Mouse (Mus musculus): ENCODE results near the gene Mgll. TPM values are rescaled to one million over a fixed set of nuclear protein-coding genes. Genes with fewer than 3 reads are reported as not detected.
A peak's percentile ranks its signal among the peaks of the same experiment; 100 is the strongest.

The Mgll gene
- polyA plus RNA-seq, 1 experiment: 28.7 TPM

DNA sequence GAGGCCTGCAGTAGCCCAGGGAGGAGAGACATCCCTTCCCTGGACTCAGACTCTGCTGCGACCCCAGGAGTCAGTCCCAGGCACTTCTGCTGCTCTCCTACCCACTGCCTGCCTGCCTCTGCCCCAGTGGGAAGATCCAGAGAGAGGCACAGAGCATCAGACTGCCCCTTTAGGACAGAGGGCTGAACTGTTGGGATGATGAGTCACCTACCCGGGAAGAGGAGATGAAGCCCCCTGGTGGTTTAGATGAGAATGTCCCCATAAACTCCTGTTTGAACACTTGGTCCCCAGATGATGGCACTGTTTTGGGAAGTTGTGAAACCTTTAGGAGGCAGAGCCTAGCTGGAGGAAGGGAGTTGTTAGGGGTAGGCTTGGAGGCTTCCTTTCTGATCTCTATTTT is 136.7 kb downstream of the Mgll start:
- peaks cover 36% of the 10 kb centered on the region for H3K27me3 ChIP-seq (ENCODE audit: control insufficient read depth)
- no peak overlapping the region for H3K4me3 ChIP-seq (replicated peaks)
- peaks cover 6% of the 10 kb centered on the region for H3K4me1 ChIP-seq (ENCODE audit: control insufficient read depth)
- H3K9me3 ChIP-seq (ENCODE audit: control insufficient read depth, low read length): peaks cover 7% of the 10 kb centered on the region
- no peaks in the 10 kb centered on the region for H3K36me3 ChIP-seq (ENCODE audit: control insufficient read depth)
- TF ChIP-seq TAL1 (IDR thresholded peaks at IDR 0.05; ENCODE audit: low read length) (no peak), GATA1 (IDR thresholded peaks at IDR 0.05; ENCODE audit: low read length) (no peak)

DNA sequence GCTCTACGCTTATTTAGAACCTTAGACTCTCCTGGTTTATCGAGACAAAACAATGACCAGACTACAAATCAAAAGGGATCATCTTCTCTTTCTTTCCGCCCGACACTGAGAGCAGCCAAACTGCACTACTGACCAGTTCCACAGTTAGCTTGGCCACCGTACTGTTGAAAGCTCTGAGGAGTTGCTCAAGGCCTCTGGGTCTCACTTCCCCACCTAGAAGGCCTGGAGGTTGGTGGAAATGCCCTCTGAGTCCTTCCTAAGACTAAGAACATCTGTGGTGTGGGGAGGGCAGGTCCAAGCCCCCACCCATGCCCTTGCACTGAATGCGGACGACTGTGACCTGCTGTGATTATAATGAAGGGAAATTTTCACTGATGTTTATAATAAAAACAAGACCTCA is 141.5 kb downstream of the Mgll start:
- TF ChIP-seq GATA1 (IDR thresholded peaks at IDR 0.05; ENCODE audit: low read length): no peak
- TF ChIP-seq TAL1 (IDR thresholded peaks at IDR 0.05; ENCODE audit: low read length): no peak

DNA sequence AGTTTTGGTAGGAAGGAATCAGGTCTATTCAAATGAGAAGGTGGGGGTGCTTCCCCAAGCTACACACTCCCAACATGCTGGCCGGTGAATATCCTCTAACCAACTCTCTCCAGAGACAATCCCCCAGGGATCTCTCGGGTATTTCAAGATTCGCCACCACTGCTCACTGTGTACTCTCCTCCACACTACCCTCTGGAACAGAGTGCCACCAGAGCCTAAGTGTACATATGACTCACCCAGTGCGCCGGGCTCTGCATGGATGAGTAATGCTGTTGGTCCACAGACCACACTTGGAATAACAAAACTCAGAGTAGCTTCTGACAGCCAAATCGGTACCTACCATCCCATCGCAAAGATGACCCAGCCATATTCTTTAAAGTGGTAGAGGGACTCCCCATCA is 145.2 kb downstream of the Mgll start:
- Histone ChIP-seq H3K4me1 (ENCODE audit: control insufficient read depth) (peaks cover 4% of the 10 kb centered on the region), H3K27me3 (ENCODE audit: control insufficient read depth) (peaks cover 75% of the 10 kb centered on the region), H3K4me3 (replicated peaks) (no peak overlapping the region), H3K36me3 (ENCODE audit: control insufficient read depth) (no peaks in the 10 kb centered on the region), H3K9me3 (ENCODE audit: control insufficient read depth, low read length) (peaks cover 15% of the 10 kb centered on the region)
- TF ChIP-seq GATA1 (IDR thresholded peaks at IDR 0.05; ENCODE audit: low read length) (no peak), TAL1 (IDR thresholded peaks at IDR 0.05; ENCODE audit: low read length) (no peak)

More for the DNA sequence above, 141.5 kb downstream of the Mgll start:
- Histone ChIP-seq H3K4me1 (ENCODE audit: control insufficient read depth) (peaks cover 4% of the 10 kb centered on the region), H3K27me3 (ENCODE audit: control insufficient read depth) (peaks cover 38% of the 10 kb centered on the region), H3K9me3 (ENCODE audit: control insufficient read depth, low read length) (peaks cover 14% of the 10 kb centered on the region), H3K4me3 (replicated peaks) (no peak overlapping the region), H3K36me3 (ENCODE audit: control insufficient read depth) (no peaks in the 10 kb centered on the region)

DNA sequence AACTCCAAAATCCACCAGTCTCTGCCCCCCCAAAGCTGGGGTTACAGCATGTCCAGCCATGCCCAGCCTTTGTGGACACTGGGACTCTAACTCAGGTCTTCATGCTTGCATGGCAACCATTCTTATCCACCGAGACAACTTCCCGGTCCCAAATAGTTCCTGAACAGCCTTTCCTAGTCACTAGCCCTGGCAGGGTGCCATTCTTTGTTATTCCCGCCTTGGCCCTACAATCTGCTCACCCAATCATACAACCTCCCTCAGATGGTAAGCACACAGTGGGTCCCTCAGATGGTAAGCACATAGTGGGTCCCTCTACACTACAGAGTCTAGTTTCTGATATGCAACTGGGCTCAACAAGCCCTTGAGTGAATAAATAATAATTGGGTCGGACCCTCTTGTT is 146.4 kb downstream of the Mgll start:
- peaks cover 24% of the 10 kb centered on the region for H3K9me3 ChIP-seq (ENCODE audit: control insufficient read depth, low read length)
- no peak overlapping the region for H3K4me3 ChIP-seq (replicated peaks)
- H3K4me1 ChIP-seq (ENCODE audit: control insufficient read depth): peaks cover 10% of the 10 kb centered on the region
- TF ChIP-seq TAL1 (IDR thresholded peaks at IDR 0.05; ENCODE audit: low read length) (no peak), GATA1 (IDR thresholded peaks at IDR 0.05; ENCODE audit: low read length) (no peak)
- no peaks in the 10 kb centered on the region for H3K36me3 ChIP-seq (ENCODE audit: control insufficient read depth)
- H3K27me3 ChIP-seq (ENCODE audit: control insufficient read depth): peaks cover 79% of the 10 kb centered on the region

DNA sequence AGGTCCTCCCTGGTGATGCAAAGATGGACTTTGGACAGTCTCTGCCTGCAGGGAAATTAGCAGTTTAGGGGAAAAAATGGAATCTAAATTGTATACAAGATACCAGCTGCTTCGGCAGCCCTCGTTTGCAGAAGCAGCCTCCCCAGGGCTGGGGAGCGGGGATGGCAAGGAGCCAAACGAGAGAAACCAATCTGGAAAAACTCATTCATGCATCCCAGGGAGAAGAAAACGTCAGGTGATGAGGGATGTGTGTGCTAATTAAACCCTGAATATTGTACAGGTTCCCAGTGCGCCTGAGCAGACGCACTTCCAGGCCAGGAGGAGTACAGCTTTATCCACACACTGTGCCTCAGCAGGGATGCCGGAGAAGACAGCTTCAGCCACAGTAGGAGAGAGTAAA is 147.3 kb downstream of the Mgll start:
- Histone ChIP-seq H3K4me1 (ENCODE audit: control insufficient read depth) (peaks cover 10% of the 10 kb centered on the region), H3K36me3 (ENCODE audit: control insufficient read depth) (no peaks in the 10 kb centered on the region), H3K27me3 (ENCODE audit: control insufficient read depth) (peaks cover 82% of the 10 kb centered on the region), H3K9me3 (ENCODE audit: control insufficient read depth, low read length) (peaks cover 31% of the 10 kb centered on the region), H3K4me3 (replicated peaks) (no peak overlapping the region)
- no peak for TF ChIP-seq TAL1 (IDR thresholded peaks at IDR 0.05; ENCODE audit: low read length)

DNA sequence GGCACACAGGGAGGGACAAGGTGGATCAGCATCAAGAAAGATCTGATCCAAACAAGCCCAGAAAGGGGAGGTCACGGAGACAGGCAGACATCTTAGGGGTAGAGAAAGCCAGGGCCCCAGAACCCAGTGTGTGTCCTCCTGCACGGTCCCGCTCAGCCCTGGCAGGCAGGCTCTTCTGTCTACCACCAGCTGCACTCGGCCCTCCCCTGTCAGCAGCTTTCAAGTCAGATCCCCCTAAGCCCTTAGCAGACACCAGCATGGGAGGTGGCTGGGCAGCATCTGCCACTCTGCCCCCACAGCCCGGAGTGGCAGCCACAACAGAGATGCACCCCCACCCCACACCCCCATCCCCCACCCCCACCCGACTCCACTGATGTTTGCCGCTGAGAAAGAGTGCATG is 148.6 kb downstream of the Mgll start:
- H3K4me3 ChIP-seq (replicated peaks): no peak overlapping the region
- H3K27me3 ChIP-seq (ENCODE audit: control insufficient read depth): peaks cover 80% of the 10 kb centered on the region
- H3K4me1 ChIP-seq (ENCODE audit: control insufficient read depth): peaks cover 10% of the 10 kb centered on the region
- peaks cover 31% of the 10 kb centered on the region for H3K9me3 ChIP-seq (ENCODE audit: control insufficient read depth, low read length)
- TF ChIP-seq TAL1 (IDR thresholded peaks at IDR 0.05; ENCODE audit: low read length) (no peak), GATA1 (IDR thresholded peaks at IDR 0.05; ENCODE audit: low read length) (no peak)
- H3K36me3 ChIP-seq (ENCODE audit: control insufficient read depth): no peaks in the 10 kb centered on the region

DNA sequence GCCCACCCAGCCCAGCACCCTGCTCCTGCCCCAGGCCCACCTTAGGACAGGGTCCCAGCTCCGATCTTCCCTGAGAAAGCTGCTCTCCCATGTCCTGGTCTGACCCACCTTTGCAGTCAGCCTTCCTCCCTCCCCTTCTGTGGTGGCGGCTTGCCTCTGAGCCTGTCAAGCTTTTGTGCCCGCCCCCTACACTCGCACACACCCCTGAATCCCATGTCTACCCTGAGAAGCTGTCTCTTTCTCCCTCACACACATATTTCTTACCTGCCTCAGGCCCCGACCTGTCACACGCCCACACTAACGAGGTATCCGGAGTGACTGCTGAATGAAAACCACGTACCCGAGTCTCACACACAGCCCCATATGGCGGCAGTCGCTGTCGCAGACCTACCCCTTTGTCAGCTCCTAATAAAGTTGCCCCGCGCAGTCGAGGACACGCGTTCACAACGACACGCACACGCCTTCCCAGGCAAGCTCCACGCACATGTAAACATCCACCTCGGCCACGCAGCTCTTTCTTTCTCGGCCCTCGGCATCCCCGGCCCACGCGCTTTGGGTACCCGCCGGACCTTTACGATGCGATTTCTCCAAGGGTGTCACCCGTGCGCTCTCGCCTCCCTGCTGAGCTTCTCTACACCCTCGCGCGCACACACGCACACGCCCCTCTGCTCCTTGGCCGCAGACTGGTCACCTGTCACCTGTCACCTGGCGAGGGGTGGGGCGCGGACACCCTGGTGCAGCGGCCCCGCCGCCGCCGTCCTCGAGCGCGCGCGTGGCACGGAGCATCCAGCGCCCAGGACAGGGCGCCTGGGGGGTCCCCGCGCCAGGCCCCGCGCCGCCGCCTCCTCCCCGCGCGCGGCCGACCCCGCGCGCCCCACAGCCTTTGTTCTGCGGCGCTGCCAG is 150.0 kb downstream of the Mgll start:
- Histone ChIP-seq H3K27me3 (ENCODE audit: control insufficient read depth) (peaks cover 73% of the 10 kb centered on the region), H3K4me3 (replicated peaks) (peak overlapping the region; percentile 40), H3K9me3 (ENCODE audit: control insufficient read depth, low read length) (peaks cover 24% of the 10 kb centered on the region), H3K36me3 (ENCODE audit: control insufficient read depth) (peaks cover 3% of the 10 kb centered on the region), H3K4me1 (ENCODE audit: control insufficient read depth) (peaks cover 10% of the 10 kb centered on the region)
- no peak for TF ChIP-seq TAL1 (IDR thresholded peaks at IDR 0.05; ENCODE audit: low read length)

DNA sequence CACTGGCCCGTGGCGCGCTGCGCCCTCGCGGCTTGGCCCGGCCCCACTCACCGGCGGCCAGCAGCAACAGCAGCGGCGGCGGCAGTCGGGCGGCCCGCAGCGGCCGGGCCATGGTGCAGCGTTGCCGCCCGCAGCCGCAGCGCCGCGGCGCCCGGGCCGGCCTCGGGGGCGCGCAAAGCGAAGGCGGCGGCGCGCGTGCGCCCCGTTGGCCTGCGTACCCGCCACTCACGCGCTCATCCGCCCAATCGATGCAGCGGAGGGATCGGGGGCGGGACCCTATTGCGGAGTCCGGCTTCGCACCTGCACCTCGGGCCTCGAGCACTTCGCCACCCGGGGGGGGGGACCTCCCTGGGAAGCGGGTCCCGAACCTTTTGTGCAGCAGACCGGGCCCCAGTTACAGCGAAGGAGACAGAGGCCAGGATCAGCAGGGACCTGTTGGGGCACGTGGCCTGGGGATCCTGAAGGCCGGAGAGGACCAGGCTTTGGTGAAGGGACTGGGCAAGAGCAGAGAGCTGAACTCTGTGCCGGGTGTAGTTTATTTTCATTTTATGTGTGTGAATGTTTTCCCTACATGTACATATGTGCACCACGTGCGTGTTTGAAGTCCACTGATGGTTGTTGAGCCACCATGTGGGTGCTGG is 150.8 kb downstream of the Mgll start, which contains the start of gene Podxl2:
Gene Podxl2 (minus strand): TSS at position 177 of the 641 bp plus-strand sequence.
- Histone ChIP-seq H3K4me3 (replicated peaks) (peak within 1 kb of the TSS; percentile 40), H3K4me1 (ENCODE audit: control insufficient read depth) (peaks cover 10% of the 10 kb centered on the region), H3K27me3 (ENCODE audit: control insufficient read depth) (peaks cover 70% of the 10 kb centered on the region), H3K36me3 (ENCODE audit: control insufficient read depth) (peaks cover 5% of the 10 kb centered on the region), H3K9me3 (ENCODE audit: control insufficient read depth, low read length) (peaks cover 24% of the 10 kb centered on the region)
- TF ChIP-seq GATA1 (IDR thresholded peaks at IDR 0.05; ENCODE audit: low read length): no peak

Other genes with a start within 250 kb of the Mgll start
- 2.8 and 4.0 TPM in 2 replicates for gene Sec61a1, start 205.5 kb upstream of the Mgll start, polyA plus RNA-seq (2012)
- not detected in 2 replicates for gene Kbtbd12, start 86.5 kb upstream of the Mgll start, polyA plus RNA-seq (2012)
- 21.3 and 21.4 TPM in 2 replicates for gene Abtb1, start 117.6 kb downstream of the Mgll start, polyA plus RNA-seq (2012)
- 0.18 and 0.28 TPM in 2 replicates for gene Podxl2, start 150.6 kb downstream of the Mgll start, polyA plus RNA-seq (2012)
- gene Mcm2, start 174.4 kb downstream of the Mgll start, polyA plus RNA-seq (2012): 101 and 128 TPM in 2 replicates
- 39.5 and 40.0 TPM in 2 replicates for gene Tpra1, start 177.8 kb downstream of the Mgll start, polyA plus RNA-seq (2012)

All from erythroblast, embryonic 14.5 days (primary cell).